19 mouse cellular contexts compared by ENCODE assay signal in the genomic region with DNA sequence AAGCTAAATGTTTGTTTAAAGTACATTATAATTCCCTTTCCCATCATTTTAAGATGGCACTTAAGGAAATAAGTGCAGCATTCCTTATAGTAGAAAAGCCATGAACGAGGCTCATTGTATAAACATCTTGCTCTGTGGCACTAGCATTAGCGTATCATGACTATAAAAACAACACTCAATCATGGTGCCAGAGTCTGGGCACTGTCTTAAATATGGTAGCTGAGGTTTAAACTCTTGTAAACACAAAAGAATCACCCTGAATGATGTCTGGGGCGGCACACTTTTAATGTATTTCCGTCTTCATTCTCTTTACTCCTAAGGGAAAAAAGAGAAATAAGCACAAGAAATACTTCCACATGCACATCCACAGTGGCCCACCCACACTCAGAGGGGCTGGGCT.
"Had no signal": no experiment of that assay in that cellular context is flagged by ENCODE, and none has a peak within 500 bp of the region (broad histone marks: within the 10 kb centered on the region; RNA-seq: fewer than 3 reads in every experiment).

No protein-coding gene starts in this region.

- H3K36me3 ChIP-seq: intestine, embryonic 15.5 days; liver, embryonic 13.5 days; midbrain, embryonic 12.5 days; midbrain, embryonic 15.5 days; neural tube, embryonic 12.5 days; neural tube, embryonic 15.5 days had no signal

- H3K27me3 ChIP-seq: intestine, embryonic 15.5 days; liver, embryonic 13.5 days; megakaryocyte, embryonic 14.5 days; midbrain, embryonic 12.5 days; midbrain, embryonic 15.5 days; neural tube, embryonic 12.5 days; neural tube, embryonic 15.5 days had no signal

- ATAC-seq: intestine, embryonic 15.5 days; lung, postnatal 0 days; midbrain, embryonic 15.5 days had no signal

- H3K4me1 ChIP-seq: intestine, embryonic 15.5 days; liver, embryonic 13.5 days; megakaryocyte, embryonic 14.5 days; midbrain, embryonic 12.5 days; midbrain, embryonic 15.5 days; neural tube, embryonic 12.5 days; neural tube, embryonic 15.5 days had no signal

- H3K4me3 ChIP-seq: intestine, embryonic 15.5 days; layer of hippocampus, adult 2 months; liver, embryonic 13.5 days; megakaryocyte, embryonic 14.5 days; midbrain, embryonic 12.5 days; midbrain, embryonic 15.5 days; myocyte; neural tube, embryonic 12.5 days; neural tube, embryonic 15.5 days had no signal

- H3K27ac ChIP-seq: intestine, embryonic 15.5 days; kidney, postnatal 0 days; layer of hippocampus, adult 2 months; liver, embryonic 13.5 days; midbrain, embryonic 12.5 days; midbrain, embryonic 15.5 days; neural tube, embryonic 12.5 days; neural tube, embryonic 15.5 days had no signal

- H3K9me3 ChIP-seq: intestine, embryonic 15.5 days; liver, embryonic 13.5 days; megakaryocyte, embryonic 14.5 days; midbrain, embryonic 12.5 days; midbrain, embryonic 15.5 days; neural tube, embryonic 12.5 days; neural tube, embryonic 15.5 days had no signal

- H3K9ac ChIP-seq: intestine, embryonic 15.5 days; liver, embryonic 13.5 days; midbrain, embryonic 12.5 days; midbrain, embryonic 15.5 days; neural tube, embryonic 12.5 days; neural tube, embryonic 15.5 days had no signal

- H3K4me2 ChIP-seq: intestine, embryonic 15.5 days; liver, embryonic 13.5 days; midbrain, embryonic 12.5 days; midbrain, embryonic 15.5 days; neural tube, embryonic 12.5 days; neural tube, embryonic 15.5 days had no signal

- DNase-seq: kidney, adult 11 months; kidney, adult 8-10 months; kidney, postnatal 25 days; layer of hippocampus, adult 9-11 months; liver, embryonic 13.5 days; lung, adult 2 months; right cerebral cortex, postnatal 25 days; spleen, adult 18-20 months; thymus, postnatal 25 days had no signal
